Mouse (Mus musculus) MEL-GATA-1-ER (cell line): Measurements from ENCODE around the gene Olfr1209.

Experiments used
- DNase-seq: peaks from one replicate; pipeline ENCODE4 v3.0.0-alpha.2; 2012; ENCODE audit warnings: low read depth; ENCODE audit errors: extremely low read depth

Olfr1209 gene

DNA sequence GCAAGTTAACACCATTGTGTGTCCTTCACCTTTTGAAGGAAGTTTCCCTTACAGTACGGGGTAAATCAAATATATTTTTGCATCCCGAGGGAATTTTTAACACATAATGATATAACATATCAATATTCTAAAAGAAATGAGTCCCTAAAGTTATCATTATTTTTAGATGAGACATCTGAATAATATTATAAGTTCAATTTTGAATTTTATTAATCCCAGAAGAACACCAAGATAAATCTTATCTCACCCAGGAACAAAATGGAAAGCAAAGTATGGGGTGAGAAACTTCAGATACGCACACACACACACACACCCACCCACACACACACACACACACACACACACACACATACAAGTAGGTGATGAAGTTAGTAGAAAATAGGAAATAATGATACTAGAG is at the start of gene Olfr1209:
Gene Olfr1209, minus strand, starts transcription at position 101 of the 400 bp plus-strand sequence.
- DNase-seq, result no peak

- DNase-seq, result no peak
Measured at GRCm38 (mm10) chr2:88953669-88954068, 38.7 kb upstream of the Olfr1209 start, which contains the start of gene Olfr1212. Gene Olfr1212 (plus strand): TSS chr2:88953969.

GRCm38 (mm10) chr2:88938011-88938410 is 23.1 kb upstream of the Olfr1209 start, which contains the start of gene Olfr1211:
Gene Olfr1211 (minus strand): TSS chr2:88938111.
- DNase-seq, result no peak

DNA sequence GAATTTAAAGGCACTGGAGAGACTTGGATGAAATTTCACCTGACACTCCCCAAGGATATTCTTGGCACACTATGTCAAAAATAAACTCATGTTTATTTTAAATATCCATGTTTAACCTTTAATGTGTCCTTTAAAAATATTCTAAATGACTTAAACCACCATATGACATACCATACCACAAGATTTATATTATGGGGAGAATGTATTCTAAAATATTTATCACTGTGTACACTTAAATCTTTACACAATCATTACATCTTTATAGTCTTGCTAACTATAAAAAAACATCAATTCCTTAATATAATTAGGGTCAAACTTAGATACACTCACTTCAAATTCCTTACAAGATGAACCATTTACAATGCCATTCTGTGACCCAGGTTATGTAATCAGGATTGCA is 12.7 kb downstream of the Olfr1209 start, which contains the start of gene Olfr1208:
Gene Olfr1208, minus strand, starts transcription at position 101 of the 400 bp plus-strand sequence.
- no peak for DNase-seq

DNA sequence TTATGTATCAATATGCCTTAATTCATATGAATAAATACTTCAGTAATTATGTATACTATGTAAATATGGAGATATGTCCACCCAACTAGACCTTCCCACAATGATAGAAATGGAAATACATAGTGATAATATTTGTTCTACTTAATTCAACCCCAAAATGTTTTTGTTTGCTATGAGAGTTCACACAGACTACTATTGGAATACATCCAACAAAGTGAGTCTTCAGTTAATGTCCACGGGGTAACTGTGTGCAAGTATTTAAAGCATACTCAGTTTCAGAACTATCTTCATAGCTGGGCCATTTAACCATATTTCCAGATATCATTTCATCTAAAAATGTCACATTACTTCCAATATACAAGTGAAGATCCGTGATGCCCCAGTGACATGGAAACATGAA is 52.0 kb downstream of the Olfr1209 start, which contains the start of gene Olfr1206:
Gene Olfr1206, plus strand, starts transcription at position 301 of the 400 bp plus-strand sequence.
- DNase-seq, result no peak
